Mouse (Mus musculus) small intestine, adult 2 months (tissue): ENCODE data around the gene Wapl. TPM values are rescaled to one million over a fixed set of nuclear protein-coding genes. Genes with fewer than 3 reads are reported as not detected.

Experiments
- H3K27ac ChIP-seq: fragments of 200-500 bp; 2 replicates; pipeline ENCODE4 v1.5.1; 2012; ENCODE audit warnings: low read depth, low read length, control low read depth, inconsistent platforms; ENCODE audit not compliant: insufficient read depth
- H3K27me3 ChIP-seq: fragments of 200-500 bp; 2 replicates; pipeline ENCODE4 v1.6.1; 2012; ENCODE audit warnings: mild to moderate bottlenecking, moderate library complexity, low read length, inconsistent platforms; ENCODE audit not compliant: control insufficient read depth, insufficient read depth
- H3K36me3 ChIP-seq: fragments of 200-500 bp; 2 replicates; pipeline ENCODE4 v1.6.1; 2012; ENCODE audit warnings: mild to moderate bottlenecking, low read length, control low read depth, inconsistent platforms; ENCODE audit not compliant: control insufficient read depth, insufficient read depth
- H3K4me1 ChIP-seq: fragments of 200-500 bp; 2 replicates; pipeline ENCODE4 v1.6.1; 2012; ENCODE audit warnings: low read length, inconsistent platforms, mixed read lengths; ENCODE audit not compliant: control insufficient read depth, insufficient read depth, insufficient read length
- H3K4me3 ChIP-seq: fragments of 200-500 bp; 2 replicates; pipeline ENCODE4 v1.5.1; 2012; ENCODE audit warnings: low read depth, mild to moderate bottlenecking, control low read depth, inconsistent platforms, low read length, moderate library complexity
- CTCF ChIP-seq: fragments of 200-500 bp; IDR thresholded peaks from 2 replicates; pipeline ENCODE4 v1.5.1; 2012; ENCODE audit warnings: low read depth, mild to moderate bottlenecking, control low read depth, inconsistent platforms, low read length, moderate library complexity, mixed read lengths; ENCODE audit not compliant: insufficient replicate concordance, insufficient read length; ENCODE audit errors: extremely low read depth
- POLR2A ChIP-seq: fragments of 200-500 bp; IDR thresholded peaks from 2 replicates; pipeline ENCODE4 v1.6.1; 2012; ENCODE audit warnings: low read depth, mild to moderate bottlenecking, control low read depth, inconsistent platforms, low read length, moderate library complexity
- WGBS: fragments of 180-500 bp; shearing (Covaris S2); methylation state at CpG from one replicate; pipeline ENCODE4 v1.1.7; 2018; 5-methylcytosine and 5-hydroxymethylcytosine counted together
- polyA plus RNA-seq: library from polyadenylated mRNA; depleted of rRNA; stranded (reverse); fragments of >200 nt; gene quantifications from 2 replicates; pipeline ENCODE4 v1.2.3, GENCODE M21; 2012

Gene Wapl
- polyA plus RNA-seq, 1 experiment: 6.0 TPM

DNA sequence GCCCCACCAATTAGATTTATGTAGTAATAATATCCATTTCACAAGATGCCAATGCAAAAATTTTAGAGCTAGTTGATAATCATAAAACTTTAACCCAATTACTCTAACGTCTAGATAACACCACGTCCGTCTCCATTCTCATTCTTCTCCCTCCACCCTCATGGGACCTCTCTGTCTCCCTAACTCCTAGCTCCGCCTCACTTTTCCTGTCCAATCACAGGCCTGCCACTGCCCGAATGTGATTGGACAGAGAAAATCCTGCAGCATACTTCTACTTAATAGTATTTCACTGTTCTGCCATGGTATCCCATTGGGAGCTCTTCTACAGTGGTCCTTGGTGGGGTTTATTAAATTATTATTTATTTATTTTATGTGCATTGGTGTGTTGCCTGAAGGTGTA lies 16.6 kb upstream of the Wapl start:
- H3K27ac ChIP-seq: no peak overlapping the region
- WGBS: 94% methylated on average over 5 of the region's 5 CpGs
- H3K27me3 ChIP-seq: no peaks in the 10 kb centered on the region
- no peak overlapping the region for H3K4me3 ChIP-seq
- H3K36me3 ChIP-seq: no peaks in the 10 kb centered on the region
- TF ChIP-seq CTCF: no peak
- TF ChIP-seq POLR2A: no peak
- peaks cover 4% of the 10 kb centered on the region; the same call in 1 of the 2 replicates for H3K4me1 ChIP-seq

DNA sequence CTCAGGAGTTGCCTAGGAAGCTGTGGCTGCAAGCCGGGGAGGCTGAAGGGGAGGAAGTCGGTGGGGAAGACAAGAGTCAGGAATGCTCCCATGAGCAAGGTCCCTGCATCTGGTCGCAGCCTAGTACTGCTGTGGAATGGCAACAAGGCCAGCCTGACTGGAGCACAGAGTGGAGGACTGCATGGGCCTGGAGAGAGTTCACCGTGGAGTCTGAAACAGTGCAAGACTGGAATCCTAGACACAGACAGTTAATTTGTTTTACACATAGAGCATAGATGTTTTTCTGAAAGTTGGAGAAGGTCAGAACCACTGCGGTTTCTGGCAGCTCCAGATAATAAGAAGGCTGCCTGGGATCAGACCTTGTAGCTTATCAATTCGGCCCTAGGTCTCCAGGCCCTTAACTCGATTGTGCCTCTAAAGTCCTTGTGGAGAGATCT lies 13.4 kb upstream of the Wapl start:
- H3K27me3 ChIP-seq: no peaks in the 10 kb centered on the region
- peaks cover 4% of the 10 kb centered on the region; the same call in 1 of the 2 replicates for H3K4me1 ChIP-seq
- TF ChIP-seq POLR2A (no peak), CTCF (no peak)
- no peak overlapping the region for H3K4me3 ChIP-seq
- no peak overlapping the region for H3K27ac ChIP-seq
- 74% methylated on average over 7 of the region's 7 CpGs for WGBS
- H3K36me3 ChIP-seq: no peaks in the 10 kb centered on the region

DNA sequence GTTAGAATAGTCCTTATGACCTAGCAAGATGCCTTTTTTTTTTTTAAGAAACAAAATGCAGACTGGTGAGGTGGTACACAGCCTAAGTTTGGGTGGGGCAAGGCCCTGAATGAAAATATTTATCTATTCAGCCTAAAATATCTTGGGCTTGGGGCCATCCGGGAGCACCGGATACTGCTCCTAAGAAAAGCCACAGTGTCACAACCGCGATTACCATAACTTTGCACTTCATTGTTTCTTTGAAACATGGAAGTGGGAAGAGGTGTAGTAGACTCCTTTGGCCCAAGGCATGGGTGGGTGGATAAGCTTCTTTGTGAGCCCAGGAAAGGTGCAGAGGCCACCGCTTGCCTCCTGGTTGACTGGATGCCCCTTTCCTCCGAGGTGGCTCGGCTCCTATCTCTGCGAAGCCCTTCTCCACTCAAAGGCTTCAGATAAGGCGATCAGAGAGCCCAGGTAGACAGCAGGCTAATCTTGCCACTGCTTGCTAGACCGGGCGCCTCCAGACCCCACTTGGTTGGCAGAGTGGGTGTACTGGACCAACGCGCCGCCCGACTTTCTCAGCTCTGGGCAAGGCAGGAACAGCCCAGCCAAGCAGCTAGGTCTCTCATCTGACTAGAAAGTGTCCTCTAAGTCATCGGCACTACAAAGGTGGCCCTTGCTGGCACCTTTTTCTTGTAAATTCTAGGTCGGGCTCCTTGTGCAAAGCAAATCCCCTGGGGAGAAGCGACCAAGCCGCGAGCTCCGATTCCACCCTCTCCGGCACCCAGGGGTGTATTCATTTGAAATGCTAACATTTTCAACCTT lies 12.7 kb upstream of the Wapl start:
- Histone ChIP-seq H3K4me1 (peaks cover 4% of the 10 kb centered on the region; the same call in 1 of the 2 replicates), H3K27me3 (no peaks in the 10 kb centered on the region), H3K36me3 (no peaks in the 10 kb centered on the region), H3K27ac (no peak overlapping the region; the same call in 1 of the 2 replicates), H3K4me3 (peak overlapping the region; percentile 65)
- TF ChIP-seq POLR2A (no peak), CTCF (no peak)
- 27% methylated on average over 22 of the region's 22 CpGs for WGBS

DNA sequence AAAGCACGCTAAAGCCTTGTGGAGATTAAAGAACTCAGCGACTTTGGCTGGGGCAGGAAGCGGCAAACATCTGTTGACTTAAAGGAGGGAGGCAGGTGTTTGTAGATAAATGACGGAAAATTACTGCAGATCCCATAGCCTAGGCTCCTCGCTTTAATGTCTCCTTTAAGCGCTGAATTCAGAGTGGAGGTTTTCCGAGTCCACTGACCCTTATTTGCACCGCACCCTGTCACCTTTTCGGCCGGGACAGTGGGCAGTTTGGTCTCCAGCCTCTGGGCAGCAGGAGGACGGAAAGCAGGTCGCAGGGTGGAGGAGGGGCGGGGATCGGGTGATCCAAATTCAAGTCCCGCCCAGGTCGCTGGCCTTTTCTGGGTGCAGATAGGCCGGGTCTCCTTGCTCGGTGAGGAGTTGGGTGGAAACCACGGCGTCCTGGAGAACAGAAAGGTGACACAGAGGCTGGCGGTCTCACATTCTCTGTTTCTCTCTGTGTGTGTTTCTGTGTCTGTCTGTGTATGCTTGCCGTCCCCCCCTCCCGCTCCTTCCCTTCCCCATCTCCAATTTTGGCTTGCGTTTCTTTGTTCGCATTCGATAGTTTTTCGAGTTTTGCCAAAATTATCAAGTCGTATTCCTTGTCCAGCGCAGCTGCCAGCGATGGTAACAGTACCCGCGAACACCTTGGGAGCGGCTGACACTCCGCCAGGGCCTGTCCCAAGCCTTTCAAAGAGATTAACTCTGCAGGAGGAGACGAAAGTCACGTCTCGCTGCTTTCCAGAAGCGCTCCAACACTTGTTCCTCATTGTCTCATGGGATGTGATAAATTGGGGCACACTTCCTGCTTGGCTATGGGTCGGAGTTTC lies 11.9 kb upstream of the Wapl start:
- Histone ChIP-seq H3K4me1 (peaks cover 4% of the 10 kb centered on the region; the same call in 1 of the 2 replicates), H3K36me3 (no peaks in the 10 kb centered on the region), H3K4me3 (peak overlapping the region; percentile 65), H3K27me3 (no peaks in the 10 kb centered on the region), H3K27ac (peak overlapping the region; percentile 63)
- WGBS: 1% methylated on average over 39 of the region's 39 CpGs
- no peak; the same call in 1 of the 2 replicates for TF ChIP-seq POLR2A
- TF ChIP-seq CTCF: no peak

DNA sequence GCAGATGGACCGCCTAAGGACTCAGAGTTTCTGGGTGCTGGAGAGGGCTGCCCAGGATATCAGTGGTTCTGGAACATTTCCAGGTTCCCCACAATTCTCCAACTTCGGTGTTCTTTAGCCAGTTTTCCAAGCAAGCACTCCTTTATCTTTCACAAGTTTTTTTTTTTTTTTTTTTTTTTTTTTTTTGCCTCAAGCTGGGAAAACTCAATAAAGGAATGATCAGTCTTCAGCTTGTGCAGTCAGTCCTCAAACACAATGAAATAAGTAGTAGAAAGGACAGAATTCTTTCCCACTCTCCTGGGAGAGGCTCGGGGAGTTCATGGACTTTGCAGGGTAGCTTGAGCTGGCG lies 11.3 kb upstream of the Wapl start:
- WGBS: 15% methylated on average over 4 of the region's 4 CpGs
- TF ChIP-seq POLR2A (no peak), CTCF (no peak)
- Histone ChIP-seq H3K4me1 (peaks cover 4% of the 10 kb centered on the region; the same call in 1 of the 2 replicates), H3K27me3 (no peaks in the 10 kb centered on the region), H3K4me3 (peak overlapping the region; percentile 65), H3K27ac (peak overlapping the region; percentile 63), H3K36me3 (no peaks in the 10 kb centered on the region)

DNA sequence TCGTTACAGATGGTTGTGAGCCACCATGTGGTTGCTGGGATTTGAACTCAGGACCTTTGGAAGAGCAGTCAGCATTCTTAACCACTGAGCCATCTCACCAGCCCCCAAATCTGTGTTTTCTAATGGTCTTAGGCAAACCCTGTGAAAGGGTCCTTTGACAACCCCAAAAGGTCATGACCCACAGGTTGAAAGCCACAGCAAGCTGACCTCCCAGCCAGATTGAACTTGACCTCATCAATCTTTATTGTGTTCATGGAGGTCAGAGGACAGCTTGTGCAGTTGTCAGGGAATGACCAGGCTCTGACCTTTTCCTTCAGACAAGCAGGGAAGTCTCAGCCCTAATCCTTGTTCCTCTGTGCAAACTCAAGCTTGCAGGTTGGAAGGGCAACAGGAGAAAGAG lies 10.3 kb upstream of the Wapl start:
- H3K27ac ChIP-seq: no peak overlapping the region
- no peak for TF ChIP-seq CTCF
- TF ChIP-seq POLR2A: no peak
- peaks cover 4% of the 10 kb centered on the region; the same call in 1 of the 2 replicates for H3K4me1 ChIP-seq
- H3K27me3 ChIP-seq: no peaks in the 10 kb centered on the region
- no peak overlapping the region for H3K4me3 ChIP-seq
- WGBS: 95% methylated on average over 1 of the region's 1 CpGs
- no peaks in the 10 kb centered on the region for H3K36me3 ChIP-seq

DNA sequence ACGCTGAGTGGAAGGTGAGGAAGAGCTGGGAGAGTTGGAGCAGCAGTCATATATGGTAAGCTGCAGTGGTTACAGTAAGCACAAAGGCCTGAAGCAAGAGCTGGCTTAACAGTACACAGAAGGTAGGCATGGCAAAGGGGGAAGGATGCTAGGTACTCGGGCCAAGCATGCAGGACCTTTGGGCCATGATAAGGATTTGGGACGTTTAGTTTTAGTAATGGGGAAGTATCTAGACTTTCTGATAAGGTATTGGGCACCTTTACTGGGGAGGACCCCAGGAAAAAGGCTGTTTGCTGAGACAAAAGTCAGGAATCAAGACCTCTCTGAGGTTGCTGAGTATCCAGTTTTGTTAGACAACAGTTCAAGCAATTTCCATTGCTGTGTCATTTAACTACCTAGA lies 4.6 kb upstream of the Wapl start:
- TF ChIP-seq CTCF (no peak), POLR2A (no peak)
- H3K27ac ChIP-seq: no peak overlapping the region
- H3K4me1 ChIP-seq: peaks cover 17% of the 10 kb centered on the region; the same call in 1 of the 2 replicates
- H3K36me3 ChIP-seq: no peaks in the 10 kb centered on the region
- H3K27me3 ChIP-seq: no peaks in the 10 kb centered on the region
- 35% methylated on average over 3 of the region's 3 CpGs for WGBS
- H3K4me3 ChIP-seq: no peak overlapping the region
